Mouse (Mus musculus) megakaryocyte, embryonic 14.5 days (primary cell): ENCODE measurements around the gene Enkur. TPM values are rescaled to one million over a fixed set of nuclear protein-coding genes. Genes with fewer than 3 reads are reported as not detected.

Experiments used
- H3K27me3 ChIP-seq: replicated peaks from 2 replicates; pipeline ENCODE3; 2012; ENCODE audit warnings: inconsistent platforms
- H3K36me3 ChIP-seq: replicated peaks from 2 replicates; pipeline ENCODE3; 2012; ENCODE audit warnings: low read length, inconsistent platforms, mixed read lengths
- H3K4me1 ChIP-seq: 2 replicates; pipeline ENCODE4 v1.6.1; 2012; ENCODE audit warnings: inconsistent platforms
- H3K4me3 ChIP-seq: replicated peaks from 2 replicates; pipeline ENCODE3; 2012; ENCODE audit warnings: moderate library complexity, mild to moderate bottlenecking, inconsistent platforms
- H3K9me3 ChIP-seq: 2 replicates; pipeline ENCODE4 v1.6.1; 2012; ENCODE audit warnings: inconsistent platforms
- FLI1 ChIP-seq: IDR thresholded peaks from 2 replicates; pipeline ENCODE4 v1.6.1; 2012; ENCODE audit warnings: low read length, inconsistent platforms, mixed read lengths
- GATA1 ChIP-seq: IDR thresholded peaks from 3 replicates; pipeline ENCODE4 v1.6.1; 2012; ENCODE audit warnings: mixed read lengths, low read length, inconsistent platforms, borderline replicate concordance
- polyA plus RNA-seq: library from polyadenylated mRNA; stranded (reverse); fragments of >175 nt; gene quantifications from 2 replicates; pipeline ENCODE4 v1.2.3, GENCODE M21; 2012; ENCODE audit warnings: low replicate concordance; ENCODE audit not compliant: insufficient read depth

Gene Enkur
- polyA plus RNA-seq, 1 experiment: 0.32 TPM

DNA sequence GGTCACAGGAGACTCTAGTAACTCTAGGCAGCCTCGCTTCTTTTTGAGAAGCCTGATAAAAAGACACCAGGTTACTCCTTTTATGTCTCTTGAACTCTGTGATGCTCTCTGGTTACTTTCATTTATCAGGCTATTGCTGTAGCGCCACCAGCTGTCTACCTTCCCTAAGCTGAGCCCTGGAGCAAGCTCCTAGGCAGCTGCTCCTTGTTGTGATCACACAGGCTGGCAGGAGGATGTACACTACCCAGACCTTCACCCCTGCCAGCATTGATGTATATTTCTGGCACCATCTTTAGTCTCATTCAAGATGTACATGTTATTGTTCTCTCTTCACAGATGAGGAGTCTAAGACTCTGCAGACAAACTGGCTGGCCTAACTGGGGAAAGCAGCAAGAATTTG lies 25.1 kb upstream of the Enkur start:
- peaks cover 12% of the 10 kb centered on the region for H3K36me3 ChIP-seq
- H3K4me3 ChIP-seq: no peak overlapping the region
- no peaks in the 10 kb centered on the region for H3K9me3 ChIP-seq
- no peaks in the 10 kb centered on the region for H3K27me3 ChIP-seq
- peaks cover 47% of the 10 kb centered on the region for H3K4me1 ChIP-seq
- TF ChIP-seq GATA1 (no peak), FLI1 (no peak)

DNA sequence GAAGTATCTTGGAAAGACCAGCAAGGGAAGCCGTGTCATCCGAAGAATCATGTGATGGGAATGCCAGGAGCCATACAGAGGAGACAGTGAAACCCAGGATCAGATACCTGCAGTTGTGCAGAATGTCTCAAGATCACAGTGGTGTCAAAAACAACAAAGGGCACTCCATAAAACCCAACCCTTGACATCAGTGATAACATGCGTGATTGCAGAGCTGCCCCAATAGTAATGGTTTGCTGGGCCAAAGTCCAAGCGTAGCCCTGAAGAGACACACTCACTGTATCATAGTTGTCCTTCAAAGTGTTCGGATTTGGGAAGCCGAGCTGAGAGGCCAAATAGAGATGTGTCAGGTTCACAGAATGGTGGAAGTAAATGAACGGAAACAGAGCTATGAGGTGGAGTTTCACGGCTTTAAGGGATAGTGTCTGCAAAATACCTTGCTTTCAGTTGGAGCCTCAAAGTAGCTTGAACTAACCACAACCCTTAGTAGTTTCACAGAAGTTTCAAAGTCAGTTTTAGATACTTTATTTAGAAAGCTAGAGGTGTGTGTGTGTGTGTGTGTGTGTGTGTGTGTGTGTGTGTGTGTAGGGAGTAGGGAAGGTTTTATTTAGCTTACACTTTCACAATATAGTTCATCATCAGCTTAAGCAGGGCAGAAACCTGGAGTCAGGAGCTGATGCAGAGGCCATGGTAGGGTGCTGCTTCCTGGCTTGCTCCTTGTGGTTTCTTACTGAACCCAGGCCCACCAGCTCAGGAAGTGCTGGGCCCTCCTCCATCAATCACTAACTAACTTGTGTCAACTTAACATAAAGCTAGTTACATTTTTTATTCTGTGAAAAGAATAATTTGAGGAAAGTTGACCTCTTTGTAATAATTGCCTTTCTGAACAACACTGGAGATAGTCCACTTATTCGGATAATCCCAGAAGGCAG lies 17.6 kb upstream of the Enkur start:
- Histone ChIP-seq H3K9me3 (no peaks in the 10 kb centered on the region), H3K4me1 (peaks cover 35% of the 10 kb centered on the region), H3K4me3 (no peak overlapping the region), H3K36me3 (peaks cover 22% of the 10 kb centered on the region), H3K27me3 (no peaks in the 10 kb centered on the region)
- TF ChIP-seq FLI1 (no peak), GATA1 (no peak)

DNA sequence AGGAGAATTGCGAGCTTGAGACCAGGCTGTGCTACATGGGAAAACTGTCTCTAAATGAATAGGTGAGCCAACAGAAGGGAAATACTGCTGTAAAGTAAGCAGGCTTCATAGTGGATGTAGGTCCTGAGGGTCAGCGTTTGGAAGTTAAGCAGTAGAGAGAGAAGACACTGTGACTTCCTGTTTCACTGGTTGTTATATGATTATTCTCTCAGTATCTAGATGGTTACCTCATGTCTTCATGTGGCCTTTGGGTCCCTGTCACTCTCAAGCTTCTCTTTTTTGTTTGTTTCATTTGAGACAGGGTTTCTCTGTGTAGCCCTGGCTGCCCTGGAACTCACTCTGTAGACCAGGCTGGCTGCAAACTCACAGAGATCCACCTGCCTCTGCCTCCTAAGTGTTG lies 10.1 kb upstream of the Enkur start:
- H3K36me3 ChIP-seq: peaks cover 58% of the 10 kb centered on the region
- H3K27me3 ChIP-seq: no peaks in the 10 kb centered on the region
- H3K4me1 ChIP-seq: peaks cover 22% of the 10 kb centered on the region
- H3K9me3 ChIP-seq: no peaks in the 10 kb centered on the region
- TF ChIP-seq FLI1 (no peak), GATA1 (no peak)
- H3K4me3 ChIP-seq: no peak overlapping the region

DNA sequence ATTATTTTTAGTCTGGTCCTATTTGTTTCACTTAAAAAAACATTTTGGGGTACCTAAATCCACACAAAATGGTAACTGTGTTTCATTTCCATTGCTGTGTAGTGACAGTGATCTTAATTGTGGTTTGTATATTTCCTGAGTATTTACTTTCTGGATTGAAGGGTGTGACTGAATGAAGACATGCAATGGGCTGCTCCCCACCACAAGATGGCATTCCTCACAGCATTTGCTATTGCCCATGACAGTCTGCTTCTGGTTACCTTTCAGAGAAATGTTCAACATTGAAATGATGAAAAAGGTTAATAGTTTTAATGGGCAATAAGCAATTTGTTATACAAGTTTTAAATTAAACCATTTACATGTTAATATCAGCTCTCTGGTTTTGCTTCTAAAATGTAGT lies 9.2 kb upstream of the Enkur start:
- TF ChIP-seq GATA1: no peak
- no peaks in the 10 kb centered on the region for H3K9me3 ChIP-seq
- peaks cover 22% of the 10 kb centered on the region for H3K4me1 ChIP-seq
- no peaks in the 10 kb centered on the region for H3K27me3 ChIP-seq
- no peak overlapping the region for H3K4me3 ChIP-seq
- H3K36me3 ChIP-seq: peaks cover 61% of the 10 kb centered on the region

DNA sequence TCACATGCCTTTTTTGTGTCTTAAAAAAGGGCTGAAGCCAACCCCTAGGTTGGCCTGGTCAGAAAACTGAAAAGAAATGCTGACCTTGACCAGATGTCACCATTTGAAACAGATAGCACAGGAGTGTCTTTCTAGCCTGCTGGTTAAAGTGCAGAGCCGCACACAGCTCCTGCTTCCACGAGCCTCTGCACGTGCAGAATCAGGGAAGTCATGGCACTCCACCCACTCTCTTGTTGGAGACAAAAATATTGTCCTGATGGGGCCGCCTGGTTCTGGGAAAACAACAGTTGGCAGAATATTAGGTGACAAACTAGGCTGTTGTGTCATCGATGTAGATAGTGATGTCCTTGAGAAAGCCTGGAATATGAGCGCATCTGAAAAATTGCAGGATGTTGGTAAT lies 6.2 kb upstream of the Enkur start:
- Histone ChIP-seq H3K27me3 (no peaks in the 10 kb centered on the region), H3K4me1 (peaks cover 45% of the 10 kb centered on the region), H3K9me3 (no peaks in the 10 kb centered on the region), H3K4me3 (no peak overlapping the region), H3K36me3 (peaks cover 51% of the 10 kb centered on the region)
- TF ChIP-seq FLI1 (no peak), GATA1 (no peak)

DNA sequence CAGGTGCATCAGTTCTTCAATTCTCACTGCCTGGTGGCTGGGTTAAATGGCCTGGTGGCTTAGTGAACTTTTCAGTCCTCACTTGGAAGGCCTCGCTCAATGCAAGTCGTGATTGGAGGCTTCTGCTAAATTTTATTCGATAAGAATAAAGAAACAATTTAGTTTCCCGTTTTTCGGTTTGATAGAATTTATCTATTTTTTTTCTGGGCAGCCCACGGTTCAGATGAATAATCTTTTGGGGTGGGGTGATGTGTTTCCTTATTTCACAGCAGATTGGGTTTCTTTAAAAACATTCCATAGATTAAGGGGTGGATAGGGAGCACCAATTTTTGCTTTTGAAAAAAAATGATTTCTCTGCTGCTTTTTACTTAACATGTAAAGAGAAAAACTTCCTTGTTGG lies 1.1 kb upstream of the Enkur start:
- Histone ChIP-seq H3K4me3 (peak overlapping the region; percentile 96), H3K36me3 (peaks cover 10% of the 10 kb centered on the region), H3K9me3 (no peaks in the 10 kb centered on the region), H3K4me1 (peaks cover 50% of the 10 kb centered on the region), H3K27me3 (no peaks in the 10 kb centered on the region)
- TF ChIP-seq GATA1 (no peak), FLI1 (no peak)

DNA sequence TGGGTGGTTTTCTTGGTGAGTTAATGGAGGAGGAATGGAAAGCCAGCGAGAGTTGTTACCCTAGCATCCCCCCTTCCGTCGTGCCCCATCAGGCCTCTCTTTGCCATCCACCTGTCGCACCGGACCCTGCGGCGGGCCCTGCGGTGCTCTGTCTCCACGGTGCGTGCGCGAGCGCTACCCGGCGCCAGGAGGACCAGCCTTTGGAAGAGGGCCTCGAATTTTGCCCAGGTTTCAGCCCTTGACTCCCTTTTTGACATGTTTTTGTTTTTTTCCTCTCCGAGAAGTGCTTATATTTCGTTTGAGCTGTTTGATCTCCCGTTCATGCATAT lies 630 bp upstream of the Enkur start:
- H3K4me1 ChIP-seq: peaks cover 50% of the 10 kb centered on the region
- peak overlapping the region; percentile 96 for H3K4me3 ChIP-seq
- no peaks in the 10 kb centered on the region for H3K27me3 ChIP-seq
- H3K9me3 ChIP-seq: no peaks in the 10 kb centered on the region
- TF ChIP-seq GATA1 (no peak), FLI1 (no peak)
- peaks cover 8% of the 10 kb centered on the region for H3K36me3 ChIP-seq

DNA sequence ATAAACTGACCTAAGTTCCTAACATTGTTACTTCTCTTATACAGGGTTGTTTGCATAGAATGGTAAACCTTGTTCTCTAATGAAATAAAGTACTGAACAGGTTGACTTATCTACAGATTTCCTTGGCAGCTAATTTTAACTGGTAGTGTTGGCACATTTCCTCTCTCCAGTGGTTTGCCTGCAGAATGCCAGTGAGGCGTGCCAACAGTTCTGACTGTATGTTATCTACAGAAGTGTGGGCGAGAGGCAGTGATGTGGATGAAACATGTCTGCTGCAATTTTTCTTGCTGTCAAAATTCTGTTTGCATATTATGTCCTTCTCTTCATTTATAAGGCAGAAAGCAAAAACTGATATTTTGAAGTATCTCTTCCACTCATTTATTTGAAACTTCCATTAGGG lies 2.4 kb downstream of the Enkur start:
- TF ChIP-seq GATA1: no peak
- TF ChIP-seq FLI1: no peak
- Histone ChIP-seq H3K4me3 (no peak overlapping the region), H3K36me3 (no peaks in the 10 kb centered on the region), H3K27me3 (no peaks in the 10 kb centered on the region), H3K9me3 (no peaks in the 10 kb centered on the region), H3K4me1 (peaks cover 46% of the 10 kb centered on the region)

DNA sequence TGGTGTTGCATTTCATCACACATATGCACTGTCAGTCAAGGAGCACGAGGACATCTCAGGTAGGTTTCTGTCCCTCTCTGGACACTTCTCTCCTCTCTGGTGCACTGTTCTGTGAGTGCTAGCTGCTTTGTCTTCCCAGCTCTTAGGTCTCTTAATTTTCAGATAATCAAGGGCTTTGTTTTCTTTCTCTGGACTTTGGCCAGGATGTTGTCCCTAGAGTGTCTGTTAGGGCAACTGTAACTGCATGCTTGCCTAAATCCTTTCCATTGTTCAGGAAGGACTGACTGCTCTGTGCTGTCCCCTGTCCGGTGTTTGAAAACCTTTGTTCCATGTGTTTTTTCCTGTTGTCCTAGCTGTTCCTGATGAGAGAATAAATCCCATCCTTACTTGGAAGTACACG lies 6.1 kb downstream of the Enkur start:
- H3K9me3 ChIP-seq: no peaks in the 10 kb centered on the region
- peaks cover 26% of the 10 kb centered on the region for H3K4me1 ChIP-seq
- TF ChIP-seq GATA1 (no peak), FLI1 (no peak)
- H3K36me3 ChIP-seq: no peaks in the 10 kb centered on the region
- H3K27me3 ChIP-seq: no peaks in the 10 kb centered on the region
- H3K4me3 ChIP-seq: no peak overlapping the region

DNA sequence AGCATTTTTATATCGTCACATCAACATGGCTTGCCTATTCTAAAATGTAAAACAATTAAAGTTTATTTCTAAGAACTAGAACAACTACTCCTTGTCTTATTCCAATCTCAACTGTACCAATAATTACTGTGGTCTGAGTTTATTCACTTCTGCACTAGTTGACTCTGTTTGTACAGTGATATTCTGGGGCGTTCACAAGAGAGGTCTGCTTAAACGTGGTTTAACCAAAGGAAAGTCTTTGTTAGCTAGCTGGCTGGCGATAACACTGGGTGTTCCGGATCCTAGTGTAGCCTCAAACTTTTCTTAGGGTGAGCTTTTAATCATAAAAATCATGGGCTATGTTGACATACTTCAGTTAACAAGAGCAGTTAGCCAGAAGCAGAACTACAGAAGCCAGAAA lies 9.9 kb downstream of the Enkur start:
- Histone ChIP-seq H3K9me3 (no peaks in the 10 kb centered on the region), H3K4me1 (peaks cover 29% of the 10 kb centered on the region; the same call in 1 of the 2 replicates), H3K4me3 (no peak overlapping the region), H3K36me3 (no peaks in the 10 kb centered on the region), H3K27me3 (no peaks in the 10 kb centered on the region)
- TF ChIP-seq GATA1: no peak
